Mouse (Mus musculus) megakaryocyte, embryonic 14.5 days (primary cell): ENCODE data around the gene Fpr1.

Experiments used
- FLI1 ChIP-seq: IDR thresholded peaks from 2 replicates; pipeline ENCODE4 v1.6.1; 2012; ENCODE audit warnings: low read length, inconsistent platforms, mixed read lengths
- GATA1 ChIP-seq: IDR thresholded peaks from 3 replicates; pipeline ENCODE4 v1.6.1; 2012; ENCODE audit warnings: mixed read lengths, low read length, inconsistent platforms, borderline replicate concordance

GRCm38 (mm10) chr17:17900768-17901167 lies 17.0 kb upstream of the Fpr1 start:
- TF ChIP-seq GATA1 (no peak), FLI1 (no peak)
